Mouse (Mus musculus): ENCODE data around the gene Pde4a. TPM values are rescaled to one million over a fixed set of nuclear protein-coding genes. Genes with fewer than 3 reads are reported as not detected.
A peak's percentile ranks its signal among the peaks of the same experiment; 100 is the strongest.
"Not testable (repeated sequence)": the region's sequence is repeated elsewhere in the genome, so short reads cannot be mapped to it uniquely, and the experiment has no call there.

The Pde4a gene
- polyA plus RNA-seq, 1 experiment from 2014 or later, result 11.7 TPM

GRCm38 (mm10) chr9:21193786-21194185 is 28.3 kb downstream of the Pde4a start:
- H3K9me3 ChIP-seq (replicated peaks), result no peaks in the 10 kb centered on the region
- 90% methylated on average over 3 of the region's 3 CpGs for WGBS
- no peaks in the 10 kb centered on the region for H3K27me3 ChIP-seq
- H3K27ac ChIP-seq, result no peak overlapping the region
- no peak for ATAC-seq (ENCODE audit: low FRiP score)
- no peaks in the 10 kb centered on the region for H3K36me3 ChIP-seq
- H3K9ac ChIP-seq, result no peak overlapping the region
- H3K4me3 ChIP-seq, result no peak overlapping the region
- no peak overlapping the region for H3K4me2 ChIP-seq (replicated peaks)
- H3K4me1 ChIP-seq, result peaks cover 32% of the 10 kb centered on the region

- Histone ChIP-seq H3K27ac (no peak overlapping the region), H3K27me3 (no peaks in the 10 kb centered on the region), H3K9ac (no peak overlapping the region), H3K4me2 (replicated peaks) (no peak overlapping the region), H3K36me3 (no peaks in the 10 kb centered on the region), H3K4me3 (no peak overlapping the region), H3K9me3 (replicated peaks) (no peaks in the 10 kb centered on the region), H3K4me1 (peaks cover 32% of the 10 kb centered on the region)
- ATAC-seq (ENCODE audit: low FRiP score), result no peak
- 86% methylated on average over 4 of the region's 4 CpGs for WGBS
Observed at GRCm38 (mm10) chr9:21194787-21195493, 29.4 kb downstream of the Pde4a start.

GRCm38 (mm10) chr9:21195736-21196505 is 30.4 kb downstream of the Pde4a start:
- not testable (repeated sequence) for H3K9me3 ChIP-seq (replicated peaks); H3K27me3 ChIP-seq; H3K9ac ChIP-seq; H3K4me2 ChIP-seq (replicated peaks); H3K36me3 ChIP-seq; H3K27ac ChIP-seq; H3K4me3 ChIP-seq
- peak; percentile 27 for ATAC-seq (ENCODE audit: low FRiP score)
- 46% methylated on average over 7 of the region's 7 CpGs for WGBS
- peaks cover 30% of the 10 kb centered on the region for H3K4me1 ChIP-seq

- H3K4me1 ChIP-seq, result peaks cover 30% of the 10 kb centered on the region
- H3K4me2 ChIP-seq (replicated peaks), result peak overlapping the region; percentile 60
- 28% methylated on average over 19 of the region's 19 CpGs for WGBS
- ATAC-seq (ENCODE audit: low FRiP score), result peak; percentile 71
- H3K27me3 ChIP-seq, result no peaks in the 10 kb centered on the region
- peak overlapping the region; percentile 56; the same call in 1 of the 2 replicates for H3K27ac ChIP-seq
- H3K36me3 ChIP-seq, result 0 out of 2 replicates have a peak, but pooled peaks cover 4% of the 10 kb centered on the region
- no peaks in the 10 kb centered on the region for H3K9me3 ChIP-seq (replicated peaks)
- peak overlapping the region; percentile 48 for H3K4me3 ChIP-seq
- H3K9ac ChIP-seq, result peak overlapping the region; percentile 73
Observed at GRCm38 (mm10) chr9:21196521-21197433, 31.3 kb downstream of the Pde4a start.

DNA sequence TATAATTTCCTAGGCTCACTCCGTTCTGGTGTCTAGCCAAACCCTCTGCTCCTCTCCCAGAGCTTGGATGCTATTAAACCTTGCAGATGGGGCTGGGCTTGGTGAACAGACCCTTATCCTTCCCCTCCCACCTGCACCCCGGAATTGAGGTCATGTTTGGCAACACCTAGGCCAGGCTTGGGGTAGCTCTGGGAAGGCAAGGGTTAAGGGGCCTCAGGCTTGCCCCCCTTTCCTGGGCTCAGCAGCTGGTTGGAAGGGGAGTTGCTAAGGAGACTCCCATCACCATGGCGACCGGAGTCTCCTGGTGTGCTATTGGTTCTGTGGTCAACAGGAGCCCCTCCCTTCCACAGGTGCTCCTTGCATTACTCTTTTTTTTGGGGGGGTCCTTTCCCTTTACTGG is 32.5 kb downstream of the Pde4a start:
- peak overlapping the region; percentile 73 for H3K9ac ChIP-seq

GRCm38 (mm10) chr9:21198960-21199359 is 33.4 kb downstream of the Pde4a start:
- Histone ChIP-seq H3K4me1 (peaks cover 30% of the 10 kb centered on the region), H3K36me3 (0 out of 2 replicates have a peak, but pooled peaks cover 4% of the 10 kb centered on the region), H3K27ac (no peak overlapping the region), H3K4me2 (replicated peaks) (no peak overlapping the region), H3K9ac (no peak overlapping the region), H3K4me3 (no peak overlapping the region), H3K9me3 (replicated peaks) (no peaks in the 10 kb centered on the region), H3K27me3 (peaks cover under 1% of the 10 kb centered on the region; the same call in 1 of the 2 replicates)
- no peak for ATAC-seq (ENCODE audit: low FRiP score)
- WGBS, result 82% methylated on average over 3 of the region's 3 CpGs

More for the DNA sequence above, 32.5 kb downstream of the Pde4a start:
- Histone ChIP-seq H3K36me3 (0 out of 2 replicates have a peak, but pooled peaks cover 4% of the 10 kb centered on the region), H3K27ac (no peak overlapping the region), H3K4me1 (peaks cover 30% of the 10 kb centered on the region), H3K9me3 (replicated peaks) (no peaks in the 10 kb centered on the region), H3K27me3 (no peaks in the 10 kb centered on the region; the same call in 1 of the 2 replicates), H3K4me2 (replicated peaks) (peak overlapping the region; percentile 60), H3K4me3 (peak overlapping the region; percentile 48)
- WGBS, result 15% methylated on average over 4 of the region's 4 CpGs
- peak; percentile 81 for ATAC-seq (ENCODE audit: low FRiP score)

DNA sequence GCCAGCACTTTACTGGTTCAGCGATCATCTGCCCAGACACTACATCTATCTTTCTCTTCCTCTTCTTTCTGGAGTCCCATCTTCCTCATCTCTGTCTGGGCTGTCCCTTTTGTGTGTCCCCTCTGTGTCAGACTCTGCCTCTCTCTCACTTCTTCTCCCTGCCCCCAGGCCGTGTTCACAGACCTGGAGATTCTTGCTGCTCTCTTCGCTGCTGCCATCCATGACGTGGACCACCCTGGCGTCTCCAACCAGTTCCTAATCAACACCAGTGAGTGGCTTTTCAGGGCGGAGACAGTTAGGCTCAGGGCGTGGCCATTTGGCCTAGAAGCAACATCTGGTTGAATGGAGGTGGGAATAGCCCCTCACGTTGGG is 38.6 kb downstream of the Pde4a start:
- WGBS, result 20% methylated on average over 8 of the region's 8 CpGs
- H3K27me3 ChIP-seq, result peaks cover 4% of the 10 kb centered on the region; the same call in 1 of the 2 replicates
- peak; percentile 5; the same call in 1 of the 2 replicates for ATAC-seq (ENCODE audit: low FRiP score)
- H3K4me2 ChIP-seq (replicated peaks), result peak overlapping the region; percentile 55
- H3K27ac ChIP-seq, result no peak overlapping the region
- 0 out of 2 replicates have a peak, but pooled peaks cover 4% of the 10 kb centered on the region for H3K36me3 ChIP-seq
- H3K9ac ChIP-seq, result no peak overlapping the region
- peaks cover 11% of the 10 kb centered on the region for H3K4me1 ChIP-seq
- no peak overlapping the region for H3K4me3 ChIP-seq
- no peaks in the 10 kb centered on the region for H3K9me3 ChIP-seq (replicated peaks)

DNA sequence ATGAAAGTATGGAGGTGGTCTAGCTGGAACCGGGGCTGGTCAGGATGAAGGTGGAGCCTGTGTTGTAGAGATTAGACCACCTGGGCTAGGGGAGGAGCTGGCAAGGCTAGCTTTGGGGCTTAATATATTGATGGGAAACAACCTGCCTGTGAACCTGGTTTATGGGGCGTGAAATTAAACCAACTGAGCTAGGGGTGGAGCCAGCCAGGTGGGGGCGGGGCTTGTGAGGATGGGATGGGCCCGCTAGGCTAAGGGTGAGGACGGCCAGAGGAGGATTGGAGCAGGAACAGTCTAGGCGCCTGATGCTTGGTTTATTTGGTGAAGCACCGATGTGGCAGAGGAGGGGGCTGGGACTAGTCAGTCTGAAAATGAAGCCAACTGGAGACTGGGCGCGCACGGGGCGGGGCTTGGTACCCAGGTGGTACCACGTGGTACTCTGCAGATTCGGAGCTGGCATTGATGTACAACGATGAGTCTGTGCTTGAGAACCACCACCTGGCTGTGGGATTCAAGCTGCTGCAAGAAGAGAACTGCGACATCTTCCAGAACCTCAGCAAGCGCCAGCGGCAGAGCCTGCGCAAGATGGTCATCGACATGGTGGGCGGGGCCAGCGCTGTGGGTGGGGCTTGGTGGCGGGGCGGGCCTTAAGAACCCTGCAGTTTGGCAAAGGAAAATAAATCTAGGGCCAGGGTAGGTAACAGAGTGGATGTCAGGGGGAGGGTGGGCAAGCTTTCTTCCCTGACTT is 39.2 kb downstream of the Pde4a start:
- Histone ChIP-seq H3K4me3 (peak overlapping the region; percentile 36), H3K9me3 (replicated peaks) (no peaks in the 10 kb centered on the region), H3K27me3 (peaks cover 4% of the 10 kb centered on the region; the same call in 1 of the 2 replicates), H3K4me2 (replicated peaks) (peak overlapping the region; percentile 55), H3K9ac (0 out of 2 replicates have a peak overlapping the region, but pooled peaks have one; percentile 20), H3K36me3 (0 out of 2 replicates have a peak, but pooled peaks cover 4% of the 10 kb centered on the region), H3K27ac (no peak overlapping the region), H3K4me1 (peaks cover 11% of the 10 kb centered on the region)
- 4% methylated on average over 23 of the region's 23 CpGs for WGBS
- peak; percentile 75 for ATAC-seq (ENCODE audit: low FRiP score)

- H3K4me2 ChIP-seq (replicated peaks), result no peak overlapping the region
- WGBS, result 91% methylated on average over 6 of the region's 6 CpGs
- H3K4me3 ChIP-seq, result no peak overlapping the region
- H3K27ac ChIP-seq, result no peak overlapping the region
- no peak overlapping the region for H3K9ac ChIP-seq
- peaks cover 11% of the 10 kb centered on the region for H3K4me1 ChIP-seq
- peaks cover 8% of the 10 kb centered on the region; the same call in 1 of the 2 replicates for H3K36me3 ChIP-seq
- ATAC-seq (ENCODE audit: low FRiP score), result no peak
- H3K27me3 ChIP-seq, result peaks cover 4% of the 10 kb centered on the region; the same call in 1 of the 2 replicates
- H3K9me3 ChIP-seq (replicated peaks), result no peaks in the 10 kb centered on the region
Observed at GRCm38 (mm10) chr9:21206848-21207247, 41.3 kb downstream of the Pde4a start.

- Histone ChIP-seq H3K27ac (no peak overlapping the region), H3K36me3 (peaks cover 8% of the 10 kb centered on the region; the same call in 1 of the 2 replicates), H3K4me1 (peaks cover 11% of the 10 kb centered on the region), H3K9me3 (replicated peaks) (no peaks in the 10 kb centered on the region), H3K27me3 (0 out of 2 replicates have a peak, but pooled peaks cover 4% of the 10 kb centered on the region), H3K9ac (no peak overlapping the region), H3K4me2 (replicated peaks) (no peak overlapping the region), H3K4me3 (no peak overlapping the region)
- WGBS, result 82% methylated on average over 2 of the region's 2 CpGs
- ATAC-seq (ENCODE audit: low FRiP score), result no peak
Observed at GRCm38 (mm10) chr9:21208626-21209025, 43.1 kb downstream of the Pde4a start.

DNA sequence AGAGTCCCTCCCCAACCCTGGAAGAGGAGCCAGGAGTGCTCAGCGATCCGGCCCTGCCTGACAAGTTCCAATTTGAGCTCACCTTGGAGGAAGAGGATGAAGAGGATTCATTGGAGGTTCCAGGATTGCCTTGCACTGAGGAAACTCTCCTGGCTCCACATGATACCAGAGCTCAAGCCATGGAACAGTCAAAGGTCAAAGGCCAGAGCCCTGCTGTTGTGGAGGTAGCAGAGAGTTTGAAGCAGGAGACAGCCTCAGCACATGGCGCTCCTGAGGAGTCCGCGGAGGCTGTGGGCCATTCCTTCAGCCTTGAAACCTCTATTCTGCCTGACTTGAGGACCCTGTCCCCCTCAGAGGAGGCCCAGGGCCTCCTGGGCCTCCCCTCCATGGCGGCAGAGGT is 45.3 kb downstream of the Pde4a start:
- H3K27me3 ChIP-seq, result no peaks in the 10 kb centered on the region
- 76% methylated on average over 6 of the region's 6 CpGs for WGBS
- H3K4me2 ChIP-seq (replicated peaks), result no peak overlapping the region

More for the DNA sequence above, 45.3 kb downstream of the Pde4a start:
- Histone ChIP-seq H3K36me3 (peaks cover 8% of the 10 kb centered on the region; the same call in 1 of the 2 replicates), H3K4me3 (no peak overlapping the region), H3K4me1 (no peaks in the 10 kb centered on the region), H3K9me3 (replicated peaks) (no peaks in the 10 kb centered on the region), H3K27ac (no peak overlapping the region), H3K9ac (no peak overlapping the region)
- no peak for ATAC-seq (ENCODE audit: low FRiP score)

Measured in hindbrain, embryonic 12.5 days (tissue).